Mouse (Mus musculus): ENCODE data around the gene Thbs2. TPM values are rescaled to one million over a fixed set of nuclear protein-coding genes. Genes with fewer than 3 reads are reported as not detected.

The Thbs2 gene
- polyA plus RNA-seq, 1 experiment: 0.51 TPM

- Histone ChIP-seq H3K4me1 (ENCODE audit: control insufficient read depth, insufficient read depth, low read length) (no peaks in the 10 kb centered on the region), H3K27ac (ENCODE audit: control insufficient read depth, insufficient read depth, low read depth, low read length) (no peak overlapping the region), H3K4me3 (ENCODE audit: control insufficient read depth, low read depth, low read length) (no peak overlapping the region), H3K27me3 (ENCODE audit: control insufficient read depth, insufficient read depth, low read length) (no peaks in the 10 kb centered on the region), H3K36me3 (ENCODE audit: control insufficient read depth, insufficient read depth, low read length) (no peaks in the 10 kb centered on the region)
- TF ChIP-seq CTCF (IDR thresholded peaks at IDR 0.05; ENCODE audit: control insufficient read depth, insufficient read depth, insufficient replicate concordance, low read depth, low read length): no peak
- no peak for TF ChIP-seq POLR2A (IDR thresholded peaks at IDR 0.05; ENCODE audit: control insufficient read depth, low read depth, low read length)
These were observed 3.1 kb upstream of the Thbs2 start for GRCm38 (mm10) chr17:14697096-14697495.

GRCm38 (mm10) chr17:14696281-14696795 lies 2.3 kb upstream of the Thbs2 start:
- no peak overlapping the region for H3K4me3 ChIP-seq (ENCODE audit: control insufficient read depth, low read depth, low read length)
- TF ChIP-seq CTCF (IDR thresholded peaks at IDR 0.05; ENCODE audit: control insufficient read depth, insufficient read depth, insufficient replicate concordance, low read depth, low read length): no peak
- no peak for TF ChIP-seq POLR2A (IDR thresholded peaks at IDR 0.05; ENCODE audit: control insufficient read depth, low read depth, low read length)
- H3K4me1 ChIP-seq (ENCODE audit: control insufficient read depth, insufficient read depth, low read length): no peaks in the 10 kb centered on the region
- no peak overlapping the region for H3K27ac ChIP-seq (ENCODE audit: control insufficient read depth, insufficient read depth, low read depth, low read length)
- H3K27me3 ChIP-seq (ENCODE audit: control insufficient read depth, insufficient read depth, low read length): no peaks in the 10 kb centered on the region
- no peaks in the 10 kb centered on the region for H3K36me3 ChIP-seq (ENCODE audit: control insufficient read depth, insufficient read depth, low read length)

GRCm38 (mm10) chr17:14693048-14693993 lies 714 bp downstream of the Thbs2 start:
- Histone ChIP-seq H3K4me3 (ENCODE audit: control insufficient read depth, low read depth, low read length) (0 out of 2 replicates have a peak overlapping the region, but pooled peaks have one; percentile 3), H3K27me3 (ENCODE audit: control insufficient read depth, insufficient read depth, low read length) (no peaks in the 10 kb centered on the region), H3K4me1 (ENCODE audit: control insufficient read depth, insufficient read depth, low read length) (no peaks in the 10 kb centered on the region), H3K36me3 (ENCODE audit: control insufficient read depth, insufficient read depth, low read length) (no peaks in the 10 kb centered on the region), H3K27ac (ENCODE audit: control insufficient read depth, insufficient read depth, low read depth, low read length) (no peak overlapping the region)
- TF ChIP-seq CTCF (IDR thresholded peaks at IDR 0.05; ENCODE audit: control insufficient read depth, insufficient read depth, insufficient replicate concordance, low read depth, low read length) (no peak), POLR2A (IDR thresholded peaks at IDR 0.05; ENCODE audit: control insufficient read depth, low read depth, low read length) (no peak)

- Histone ChIP-seq H3K27me3 (ENCODE audit: control insufficient read depth, insufficient read depth, low read length) (no peaks in the 10 kb centered on the region), H3K27ac (ENCODE audit: control insufficient read depth, insufficient read depth, low read depth, low read length) (no peak overlapping the region), H3K36me3 (ENCODE audit: control insufficient read depth, insufficient read depth, low read length) (no peaks in the 10 kb centered on the region), H3K4me3 (ENCODE audit: control insufficient read depth, low read depth, low read length) (no peak overlapping the region), H3K4me1 (ENCODE audit: control insufficient read depth, insufficient read depth, low read length) (no peaks in the 10 kb centered on the region)
- TF ChIP-seq POLR2A (IDR thresholded peaks at IDR 0.05; ENCODE audit: control insufficient read depth, low read depth, low read length): no peak
- TF ChIP-seq CTCF (IDR thresholded peaks at IDR 0.05; ENCODE audit: control insufficient read depth, insufficient read depth, insufficient replicate concordance, low read depth, low read length): no peak
These were observed 2.1 kb downstream of the Thbs2 start for GRCm38 (mm10) chr17:14691901-14692300.

- Histone ChIP-seq H3K27ac (ENCODE audit: control insufficient read depth, insufficient read depth, low read depth, low read length) (no peak overlapping the region), H3K27me3 (ENCODE audit: control insufficient read depth, insufficient read depth, low read length) (no peaks in the 10 kb centered on the region), H3K36me3 (ENCODE audit: control insufficient read depth, insufficient read depth, low read length) (no peaks in the 10 kb centered on the region), H3K4me3 (ENCODE audit: control insufficient read depth, low read depth, low read length) (no peak overlapping the region), H3K4me1 (ENCODE audit: control insufficient read depth, insufficient read depth, low read length) (no peaks in the 10 kb centered on the region)
- TF ChIP-seq POLR2A (IDR thresholded peaks at IDR 0.05; ENCODE audit: control insufficient read depth, low read depth, low read length) (no peak), CTCF (IDR thresholded peaks at IDR 0.05; ENCODE audit: control insufficient read depth, insufficient read depth, insufficient replicate concordance, low read depth, low read length) (no peak)
These were observed 2.8 kb downstream of the Thbs2 start for GRCm38 (mm10) chr17:14691197-14691596.

GRCm38 (mm10) chr17:14682836-14683235 lies 11.2 kb downstream of the Thbs2 start:
- H3K27ac ChIP-seq (ENCODE audit: control insufficient read depth, insufficient read depth, low read depth, low read length): no peak overlapping the region
- no peak for TF ChIP-seq POLR2A (IDR thresholded peaks at IDR 0.05; ENCODE audit: control insufficient read depth, low read depth, low read length)
- TF ChIP-seq CTCF (IDR thresholded peaks at IDR 0.05; ENCODE audit: control insufficient read depth, insufficient read depth, insufficient replicate concordance, low read depth, low read length): no peak
- no peaks in the 10 kb centered on the region for H3K4me1 ChIP-seq (ENCODE audit: control insufficient read depth, insufficient read depth, low read length)
- no peaks in the 10 kb centered on the region for H3K27me3 ChIP-seq (ENCODE audit: control insufficient read depth, insufficient read depth, low read length)
- H3K4me3 ChIP-seq (ENCODE audit: control insufficient read depth, low read depth, low read length): no peak overlapping the region
- no peaks in the 10 kb centered on the region for H3K36me3 ChIP-seq (ENCODE audit: control insufficient read depth, insufficient read depth, low read length)

GRCm38 (mm10) chr17:14681047-14681446 lies 13.0 kb downstream of the Thbs2 start:
- no peaks in the 10 kb centered on the region for H3K36me3 ChIP-seq (ENCODE audit: control insufficient read depth, insufficient read depth, low read length)
- no peak overlapping the region for H3K4me3 ChIP-seq (ENCODE audit: control insufficient read depth, low read depth, low read length)
- H3K4me1 ChIP-seq (ENCODE audit: control insufficient read depth, insufficient read depth, low read length): no peaks in the 10 kb centered on the region
- H3K27ac ChIP-seq (ENCODE audit: control insufficient read depth, insufficient read depth, low read depth, low read length): no peak overlapping the region
- H3K27me3 ChIP-seq (ENCODE audit: control insufficient read depth, insufficient read depth, low read length): no peaks in the 10 kb centered on the region
- no peak for TF ChIP-seq CTCF (IDR thresholded peaks at IDR 0.05; ENCODE audit: control insufficient read depth, insufficient read depth, insufficient replicate concordance, low read depth, low read length)

Data from testis, adult 2 months (tissue).